Mouse (Mus musculus) kidney, postnatal 25 days (tissue): ENCODE measurements around the gene Acsm1.

Experiments
- DNase-seq, 2 experiments: peaks; one replicate each; pipeline ENCODE4 v3.0.0; 2021; ENCODE audit warnings: mixed read lengths in 2 of 2

The Acsm1 gene

GRCm38 (mm10) chr7:119673465-119673864 lies 66.6 kb downstream of the Acsm1 start:
- DNase-seq, result peak; percentile 37 to 54

GRCm38 (mm10) chr7:119680107-119680506 lies 73.3 kb downstream of the Acsm1 start:
- DNase-seq, result no peak

DNA sequence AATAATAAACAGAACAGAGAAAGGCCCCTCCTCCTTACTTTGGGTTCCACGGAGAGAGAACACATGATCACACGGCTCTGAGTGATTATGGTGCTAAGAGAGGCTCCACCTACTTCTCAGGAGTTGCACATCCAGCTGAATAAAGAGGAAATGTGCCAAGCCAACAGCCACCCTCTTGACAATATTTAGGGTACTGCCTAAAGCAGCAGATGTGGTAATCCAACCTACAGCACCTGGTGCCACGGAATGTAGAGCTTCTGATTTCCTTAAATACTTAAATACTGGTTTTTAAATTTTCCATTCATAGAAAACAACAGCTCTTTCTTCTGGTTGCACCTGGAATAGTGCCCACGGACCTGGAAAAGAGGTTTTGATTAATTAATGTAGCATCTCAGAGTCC lies 75.9 kb downstream of the Acsm1 start:
- no peak for DNase-seq

DNA sequence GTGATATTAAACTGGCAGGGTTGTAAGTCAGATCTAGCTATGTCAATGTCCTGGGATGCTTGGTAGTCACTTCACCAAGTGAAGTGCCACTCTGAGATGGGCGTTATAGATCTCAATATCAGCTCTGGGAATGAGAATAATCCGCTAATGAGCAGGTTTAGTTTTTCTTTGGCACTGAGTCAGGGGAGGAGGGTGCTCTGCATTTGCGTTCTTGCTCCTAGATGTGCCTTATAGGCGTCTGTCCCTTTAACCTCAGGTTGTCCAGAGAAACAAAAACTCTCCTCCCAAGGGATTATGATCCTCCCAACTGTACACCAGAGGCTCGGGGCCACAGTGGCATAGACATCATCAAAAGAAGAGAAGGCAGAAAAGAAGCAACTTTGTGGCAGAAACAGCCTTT lies 82.9 kb downstream of the Acsm1 start, which contains the start of gene Acsm4:
Gene Acsm4 (plus strand): TSS at position 301 of the 400 bp plus-strand sequence.
- DNase-seq, result no peak

DNA sequence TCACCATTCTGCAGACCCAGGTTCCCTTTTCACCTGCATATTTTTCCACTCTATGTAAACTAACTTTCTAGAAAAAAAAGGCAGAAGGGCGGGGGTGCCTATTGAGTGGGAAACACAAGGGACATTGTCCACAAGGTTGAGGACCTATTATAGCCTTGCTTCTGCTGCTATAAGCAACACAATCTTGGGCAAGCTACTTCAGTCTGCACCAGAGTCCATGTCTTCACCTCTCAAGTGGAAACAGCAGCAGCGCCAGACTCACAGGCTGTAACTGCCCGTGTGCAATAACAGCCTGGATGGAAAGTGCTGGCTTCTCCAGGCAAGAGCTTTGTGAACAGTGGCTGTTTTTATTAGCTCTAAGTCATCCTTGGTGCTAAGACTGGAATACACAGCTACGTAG lies 85.5 kb downstream of the Acsm1 start:
- DNase-seq, result no peak

- no peak for DNase-seq
These were observed 88.1 kb downstream of the Acsm1 start for GRCm38 (mm10) chr7:119694926-119695325.
